7 mouse cellular contexts compared by ENCODE assay signal in genomic region chr7:124782816-124783215, GRCm38 (mm10).
DNase-seq lines count a peak whose midpoint lies in the region.

No protein-coding gene starts in this region.

- intact Hi-C loops in left cerebral cortex, postnatal 36 days (cut with DNase I) = loop anchor here (5.0 to 10.0 kb wide), 3 partner anchors 398 to 798 kb away; partner anchors contain the start of gene Hs3st4

- peak; percentile 22 to 34 for DNase-seq in left cerebral cortex, adult 18-20 months (ENCODE audit: low spot score in 2 of 2)
- DNase-seq in left cerebral cortex, postnatal 36 days (ENCODE audit: low spot score in 2 of 2) = no peak
- DNase-seq in ZHBTc4 (ENCODE audit: low read depth, low spot score) = peak; percentile 27
- peak; percentile 77 to 83 for DNase-seq in cerebellum, postnatal 10 days
- DNase-seq in layer of hippocampus, adult 9-11 months = peak; percentile 9
- no peak for DNase-seq in urinary bladder, postnatal 36 days (ENCODE audit: low spot score in 2 of 2)
- DNase-seq in urinary bladder, adult 2 months (ENCODE audit: low spot score) = no peak

Comparison
In these comparisons a context has a peak if more than half of its experiments do, and no peak if none do; other contexts are left out.
1. DNase-seq: peak in left cerebral cortex, adult 18-20 months (2 of 2), ZHBTc4 (single experiment), cerebellum, postnatal 10 days (2 of 2) and layer of hippocampus, adult 9-11 months (single experiment); none in left cerebral cortex, postnatal 36 days (0 of 2), urinary bladder, postnatal 36 days (0 of 2) and urinary bladder, adult 2 months (single experiment).